Mouse (Mus musculus): ENCODE results near the gene Fam53b.

The Fam53b gene

DNA sequence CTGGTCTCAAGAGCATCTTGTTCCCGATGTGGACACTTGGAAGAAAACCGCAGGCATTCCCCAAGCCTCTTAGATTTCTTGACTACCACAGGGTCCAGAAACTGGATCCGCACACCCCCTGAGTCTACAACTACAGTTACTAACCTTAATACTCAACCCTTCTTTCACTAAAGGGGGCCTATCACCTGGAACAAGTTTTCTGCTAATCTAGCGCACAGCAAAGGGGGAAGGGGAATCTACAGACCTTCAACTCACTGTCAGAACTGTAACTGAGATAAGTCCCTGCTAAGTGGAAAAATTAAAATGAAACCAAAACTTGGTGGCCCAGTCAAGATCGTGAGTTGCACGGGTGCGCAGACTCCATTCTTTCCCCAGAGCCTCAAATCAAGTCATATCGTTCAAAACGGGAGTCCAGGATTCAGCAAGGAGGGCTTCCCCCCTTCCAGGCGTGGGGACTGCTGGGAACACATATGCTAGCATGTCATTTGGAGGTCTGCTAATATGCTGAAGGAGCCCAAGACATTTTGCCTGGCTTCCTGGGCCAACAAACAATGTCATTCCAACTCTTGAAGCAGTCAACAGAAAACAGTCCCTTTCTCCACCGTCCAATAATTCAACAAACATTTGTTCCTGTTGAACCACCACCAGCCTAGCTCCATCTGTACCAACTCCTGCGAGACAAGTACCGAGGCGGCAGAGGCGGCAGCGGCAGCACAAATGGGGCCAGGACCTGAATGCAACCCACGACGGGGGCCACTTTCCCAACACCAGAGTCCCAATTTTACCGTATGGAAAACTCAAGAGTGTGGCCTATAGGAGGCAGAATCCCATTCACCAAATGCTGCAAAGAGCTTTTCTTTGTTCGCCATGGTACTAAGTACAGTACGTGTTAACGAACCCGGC lies 1.7 kb downstream of the Fam53b start:
- CTCF ChIA-PET: interaction anchor here (0.7 to 1.1 kb wide), 5 partner anchors 22 to 181 kb away, joined by 3 to 5 read pairs (median 3); no protein-coding TSS in a partner anchor

DNA sequence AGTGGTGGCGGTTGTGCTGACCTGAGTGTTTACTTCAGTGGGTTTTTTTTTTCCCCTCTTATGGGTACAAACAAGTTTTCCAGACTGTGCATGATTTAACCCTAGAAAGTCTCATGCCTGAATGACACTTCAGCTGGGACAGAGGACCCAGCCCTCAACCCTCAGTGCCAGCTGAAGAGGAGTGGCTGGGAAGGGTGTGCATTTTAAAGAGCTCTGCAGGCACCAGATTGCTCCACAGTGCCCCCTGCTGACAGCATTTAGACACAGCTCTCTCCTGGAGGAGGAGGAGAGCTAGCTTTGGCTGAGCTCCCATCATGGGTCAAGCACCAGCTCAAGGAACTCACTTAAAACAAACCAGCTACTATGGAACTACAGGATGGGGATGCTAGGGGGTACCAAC lies 2.8 kb downstream of the Fam53b start:
- CTCF ChIA-PET: interaction anchor here (0.7 to 1.8 kb wide), 4 partner anchors 40 to 155 kb away, joined by 3 to 8 read pairs (median 4); no protein-coding TSS in a partner anchor

DNA sequence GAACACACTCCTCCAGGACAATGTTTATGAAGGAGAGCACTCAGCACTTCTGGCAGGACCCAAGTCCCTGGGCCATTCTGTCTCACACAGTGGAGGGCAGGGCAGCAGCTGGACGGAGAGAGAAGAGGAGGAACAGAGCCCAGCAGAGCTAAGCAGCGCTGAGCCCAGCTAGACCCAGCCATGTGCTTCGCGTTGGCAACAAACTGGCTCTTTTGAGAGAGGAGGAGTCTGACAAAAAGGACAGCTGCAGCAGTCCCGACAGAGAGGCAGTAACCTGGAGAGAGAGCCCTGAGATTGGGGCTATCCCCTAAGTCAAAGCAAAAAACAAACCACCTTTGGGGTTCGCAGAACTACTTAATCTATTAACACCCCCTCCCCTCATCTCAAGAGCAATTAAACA lies 3.3 kb downstream of the Fam53b start:
- CTCF ChIA-PET: interaction anchor here (0.7 to 1.8 kb wide), 3 partner anchors 116 to 155 kb away, joined by 3 to 8 read pairs (median 4); no protein-coding TSS in a partner anchor

DNA sequence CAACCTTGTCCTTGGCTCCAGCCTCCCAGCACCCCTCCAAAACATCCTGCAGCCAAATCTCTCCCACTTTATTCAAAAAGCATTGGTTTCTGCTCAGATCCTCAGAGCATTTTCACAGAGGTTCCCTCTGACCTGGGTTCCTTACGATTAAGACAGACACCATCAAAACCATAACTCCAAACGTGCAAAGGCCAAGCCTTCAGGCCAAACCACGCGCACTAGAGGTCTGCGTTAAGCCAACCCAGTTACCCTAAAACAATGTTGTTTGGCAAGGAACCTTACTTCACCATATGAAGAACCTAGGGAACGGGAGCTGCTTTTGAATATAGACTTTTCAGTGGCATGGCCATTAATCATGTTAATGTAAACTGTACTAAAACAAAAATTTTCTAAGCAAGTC lies 4.0 kb downstream of the Fam53b start:
- CTCF ChIA-PET: interaction anchor here (1.8 kb wide), 1 partner anchor 151 kb away, joined by 8 read pairs; no protein-coding TSS in a partner anchor

DNA sequence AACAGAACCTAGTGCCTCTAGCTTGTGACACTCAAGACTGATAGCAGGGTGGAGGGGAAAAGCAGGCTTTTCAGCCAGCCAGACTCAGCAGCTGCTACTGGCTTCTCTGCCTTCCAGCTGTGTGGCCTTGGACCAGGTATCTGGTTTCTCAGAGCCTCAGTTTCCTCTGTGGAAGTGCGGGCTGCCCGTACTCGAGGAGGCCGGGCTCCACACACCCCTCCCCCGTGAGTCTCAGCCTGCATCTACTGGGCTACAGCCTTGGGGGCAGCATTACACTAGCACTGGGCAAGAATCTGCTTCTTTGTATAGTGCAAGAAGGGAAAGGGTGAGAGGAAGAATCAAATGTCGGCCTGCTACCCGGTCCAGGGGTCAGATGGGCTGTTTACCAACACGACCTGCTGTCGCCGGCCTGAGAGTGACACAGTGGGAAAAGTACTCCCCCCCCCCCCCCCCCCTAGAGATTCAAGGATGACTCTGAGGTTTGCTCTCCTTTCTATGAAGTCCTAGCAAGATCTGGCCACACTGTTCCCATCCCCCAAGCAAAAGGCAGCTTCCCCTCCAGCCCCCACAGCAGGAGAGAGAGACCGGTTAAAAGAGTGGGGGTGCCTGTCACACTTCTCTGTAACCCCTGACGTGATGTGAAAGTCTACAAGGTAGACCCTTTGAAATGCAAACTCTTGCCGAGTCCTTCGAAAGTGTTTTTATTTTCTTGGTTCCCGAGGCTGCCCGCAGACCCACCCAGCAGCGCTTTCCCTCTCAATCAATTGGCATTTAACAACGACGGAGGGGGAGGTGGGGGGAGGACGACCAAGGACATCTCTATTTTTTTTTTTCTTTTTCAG lies 4.6 kb downstream of the Fam53b start:
- CTCF ChIA-PET: interaction anchor here (0.5 kb wide), 1 partner anchor 921 kb away, joined by 5 read pairs; no protein-coding TSS in a partner anchor

DNA sequence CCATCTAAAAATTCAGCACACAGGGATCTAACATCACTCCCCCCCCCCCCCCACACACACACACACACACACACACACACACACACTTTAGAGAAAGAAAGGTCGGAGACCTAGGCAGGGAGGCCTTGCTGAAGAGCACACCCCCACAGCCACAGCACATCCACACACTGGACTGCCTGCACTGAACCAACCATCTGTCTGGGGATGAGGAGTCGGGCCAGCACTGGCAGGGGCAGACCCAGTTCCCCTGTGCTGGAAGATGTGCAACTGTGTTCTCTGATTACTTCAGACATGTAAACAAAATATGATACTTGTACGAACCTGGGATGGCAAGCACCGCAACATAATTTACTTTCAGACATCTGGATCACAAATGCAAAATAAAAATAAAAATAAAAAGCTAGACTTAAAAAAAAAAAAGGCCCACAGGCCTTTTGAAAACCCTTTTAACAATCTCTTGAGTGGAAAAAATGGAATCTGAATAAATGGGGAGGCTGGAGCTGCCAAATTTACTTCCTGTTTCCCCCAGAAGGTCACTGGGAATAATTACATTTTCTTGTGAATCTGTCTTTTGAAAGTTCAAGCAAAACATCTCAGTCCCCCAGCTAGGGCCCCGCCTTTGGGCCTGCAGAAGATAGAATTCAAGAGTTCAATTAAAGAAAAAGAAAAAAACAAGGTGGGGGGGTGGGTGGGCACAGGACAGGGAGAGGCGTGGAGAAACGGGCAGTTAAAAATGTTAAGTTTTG lies 5.5 kb downstream of the Fam53b start:
- CTCF ChIA-PET: no interaction called here

DNA sequence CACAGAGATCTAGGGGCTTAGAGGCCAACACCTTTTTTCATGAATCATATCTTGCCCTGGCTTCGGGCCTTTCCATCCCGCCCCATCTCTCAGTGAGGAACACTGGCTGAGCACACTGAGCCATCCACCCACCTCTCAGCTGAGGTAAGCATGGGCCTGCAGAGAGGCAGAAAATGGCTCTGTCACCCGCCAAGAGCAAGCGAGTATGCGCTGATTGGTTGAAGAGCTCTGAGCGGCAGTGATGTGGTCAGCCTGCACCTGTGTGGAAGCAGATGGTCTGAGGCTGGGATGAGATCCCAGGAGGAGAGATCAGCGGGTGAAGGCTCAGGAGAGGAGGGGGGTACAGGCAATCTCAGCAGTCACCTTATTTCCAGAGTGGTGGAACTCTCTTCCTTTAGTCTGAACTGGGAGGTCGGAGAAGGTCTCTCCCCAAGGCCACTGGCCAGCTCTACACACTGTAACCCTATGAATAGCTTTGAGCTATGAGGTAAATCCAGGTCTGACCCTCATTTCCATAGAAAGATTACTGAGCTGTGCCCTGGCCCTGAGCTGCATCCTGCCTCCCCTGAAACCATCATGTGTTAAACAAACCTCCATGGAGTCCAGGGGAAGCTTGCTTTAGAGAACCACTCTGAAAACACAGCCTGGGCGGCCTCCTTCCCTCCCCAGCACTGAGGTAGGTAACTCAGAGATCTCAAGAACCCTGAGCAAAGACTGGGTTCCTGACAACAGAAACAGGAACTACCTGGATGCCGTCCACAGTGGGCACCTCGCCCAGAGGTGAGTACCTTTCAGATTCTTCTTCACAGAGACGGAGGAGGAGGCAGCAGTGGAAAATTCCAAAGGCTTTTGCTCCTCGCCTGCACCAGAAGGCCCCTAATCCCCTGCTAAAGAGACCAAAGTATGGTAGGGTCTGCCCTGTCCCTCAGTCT lies 6.5 kb downstream of the Fam53b start:
- CTCF ChIA-PET: no interaction called here

DNA sequence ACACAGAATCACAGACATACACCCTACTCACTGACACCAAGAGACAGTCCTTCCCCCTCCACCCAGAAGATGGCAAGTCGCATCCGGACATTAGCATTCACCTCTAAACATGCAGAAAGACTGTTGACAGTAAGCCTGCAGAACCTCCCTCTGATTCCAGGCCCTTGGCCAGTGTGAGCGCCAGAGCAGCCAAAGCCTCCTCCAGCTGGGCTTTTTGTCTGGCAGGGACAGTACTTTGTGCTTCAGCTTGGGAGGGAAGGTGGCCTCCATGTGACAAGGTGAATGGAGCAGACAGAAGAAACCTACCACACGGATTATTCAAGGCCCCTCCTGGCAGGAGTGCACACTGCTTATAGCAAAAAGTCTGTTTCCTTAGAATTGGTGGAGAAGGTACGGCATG lies 7.4 kb downstream of the Fam53b start:
- CTCF ChIA-PET: no interaction called here

DNA sequence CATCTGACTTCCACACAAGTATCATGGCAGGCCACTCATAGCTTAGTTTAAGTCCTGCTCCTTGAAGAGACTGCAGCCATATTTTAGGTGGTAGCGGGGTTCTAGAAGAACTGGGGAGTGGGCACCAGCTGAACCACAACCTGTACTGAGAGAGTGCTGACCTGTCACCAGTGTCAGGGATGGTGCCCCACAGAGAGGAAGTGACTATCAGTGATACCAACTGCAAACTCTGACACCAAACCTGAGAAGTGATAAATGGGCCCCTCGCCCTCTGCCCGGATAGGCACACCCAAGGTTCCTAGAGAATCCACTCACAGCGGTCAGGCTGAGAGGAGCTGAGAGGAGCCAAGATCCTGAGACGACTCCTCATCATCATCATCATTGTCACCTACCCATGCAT lies 8.7 kb downstream of the Fam53b start:
- CTCF ChIA-PET: no interaction called here

DNA sequence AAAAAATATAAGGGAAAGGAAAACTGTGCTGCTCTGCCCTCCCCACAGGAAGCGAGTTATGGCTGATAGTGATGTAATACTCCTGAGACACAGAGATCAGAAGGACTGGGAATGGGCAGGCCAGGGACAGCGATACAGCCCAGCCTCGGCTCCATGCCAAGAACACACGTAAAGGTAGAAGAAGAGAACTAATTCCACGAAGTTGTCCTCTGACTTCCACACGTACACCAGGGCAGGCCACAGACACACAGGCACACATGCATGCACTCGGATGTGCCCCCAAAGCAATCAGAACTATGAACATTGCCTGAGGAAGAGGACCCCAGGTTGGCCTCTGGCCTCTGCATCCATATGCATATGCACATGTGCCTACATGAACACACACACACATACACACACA lies 9.2 kb downstream of the Fam53b start:
- CTCF ChIA-PET: no interaction called here

DNA sequence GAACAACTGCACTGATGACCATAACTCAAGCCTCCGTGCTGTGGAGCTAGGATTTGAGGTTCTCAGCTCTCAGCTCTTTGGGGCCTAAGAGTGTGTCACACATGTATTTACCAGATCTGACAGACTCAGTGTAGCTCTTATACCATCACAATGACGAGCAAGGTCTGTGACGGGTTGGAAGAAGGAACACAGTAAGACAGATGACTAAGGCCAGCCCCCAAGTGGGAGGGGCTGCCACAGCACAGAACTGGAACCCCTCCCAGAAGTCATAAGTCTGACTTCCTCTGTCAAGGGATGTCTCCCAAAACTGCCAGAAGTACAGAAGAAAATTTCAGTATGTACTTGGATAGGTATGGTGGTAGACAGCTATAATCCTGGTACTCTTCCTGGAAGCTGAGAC lies 9.7 kb downstream of the Fam53b start:
- CTCF ChIA-PET: no interaction called here

DNA sequence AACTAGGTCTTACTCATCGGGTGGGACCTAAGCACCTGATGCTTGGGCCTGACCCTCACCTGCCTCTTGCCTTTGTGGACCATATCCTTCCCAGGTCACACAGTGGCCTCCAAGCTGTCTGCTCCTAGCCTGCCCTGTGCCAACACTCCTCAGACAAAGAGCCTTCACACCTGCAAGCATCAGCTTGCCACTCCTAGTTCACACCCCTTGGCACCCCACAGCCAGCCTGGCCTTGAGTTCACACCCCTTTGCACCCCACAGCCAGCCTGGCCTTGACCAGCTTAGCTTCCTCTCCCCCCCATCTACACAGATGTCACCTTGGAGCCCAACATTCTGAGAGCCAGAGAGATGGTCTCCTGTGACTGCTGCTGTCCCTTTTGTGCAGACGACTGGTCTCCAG lies 10.3 kb downstream of the Fam53b start:
- CTCF ChIA-PET: no interaction called here

DNA sequence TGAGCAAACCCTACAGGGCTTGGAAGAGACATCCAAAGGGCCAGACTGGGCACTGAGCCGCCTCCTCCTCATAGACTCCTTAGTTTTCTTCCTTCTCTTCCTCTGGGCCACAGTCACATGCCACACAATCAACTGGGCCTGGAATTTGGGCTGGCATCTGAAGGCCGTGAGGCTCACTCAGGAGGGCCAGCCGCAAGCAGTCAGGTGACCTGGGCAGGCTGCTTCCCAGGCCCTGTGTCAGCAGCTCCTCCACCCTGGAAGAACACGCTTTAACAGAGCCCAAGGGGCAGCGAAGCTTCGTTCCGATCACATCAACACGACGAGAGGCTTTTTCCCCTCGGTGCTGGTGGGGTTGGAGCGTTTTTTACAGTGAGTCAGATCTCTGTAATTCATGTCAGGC lies 11.0 kb downstream of the Fam53b start:
- CTCF ChIA-PET: no interaction called here

DNA sequence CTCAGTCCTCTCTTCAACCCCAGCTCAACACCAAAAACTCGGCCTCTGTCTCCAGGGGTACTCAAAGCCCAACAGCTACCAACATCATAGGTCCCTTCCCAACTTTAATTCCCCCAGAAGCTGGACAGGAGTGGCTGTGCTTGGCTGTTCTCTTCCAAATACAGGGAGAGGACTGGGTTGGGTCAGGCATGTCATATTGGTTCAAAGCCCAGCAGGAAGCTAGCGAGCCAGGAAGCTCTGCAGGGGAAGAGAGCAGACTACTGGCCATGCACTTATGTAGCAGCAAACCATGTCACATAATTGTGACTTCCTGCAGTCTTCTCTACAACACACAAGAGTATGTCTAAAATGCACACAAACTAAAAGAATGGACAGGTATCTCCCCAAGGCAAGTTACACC lies 11.6 kb downstream of the Fam53b start:
- CTCF ChIA-PET: interaction anchor here (0.6 kb wide), 1 partner anchor 47 kb away, joined by 5 read pairs; no protein-coding TSS in a partner anchor

DNA sequence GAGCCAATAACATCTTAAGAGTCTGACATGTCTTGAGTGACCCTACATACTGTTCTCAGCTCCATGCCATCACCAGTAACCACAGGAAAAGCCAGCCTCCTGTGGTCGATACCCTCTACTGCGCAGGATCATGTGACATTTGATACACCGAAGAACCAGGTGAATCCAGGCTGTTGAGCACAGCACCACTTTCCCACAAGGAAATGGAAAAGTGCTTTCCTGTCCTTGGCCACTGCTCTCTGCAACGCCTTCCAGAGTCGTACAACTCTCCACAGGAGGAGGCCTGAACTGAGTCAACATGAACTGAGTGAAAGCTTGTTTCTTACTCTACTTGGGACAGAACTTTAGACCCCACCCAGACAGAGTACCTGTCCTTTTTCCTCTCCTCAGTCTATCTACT lies 12.2 kb downstream of the Fam53b start:
- CTCF ChIA-PET: interaction anchor here (0.6 kb wide), 1 partner anchor 47 kb away, joined by 5 read pairs; no protein-coding TSS in a partner anchor

DNA sequence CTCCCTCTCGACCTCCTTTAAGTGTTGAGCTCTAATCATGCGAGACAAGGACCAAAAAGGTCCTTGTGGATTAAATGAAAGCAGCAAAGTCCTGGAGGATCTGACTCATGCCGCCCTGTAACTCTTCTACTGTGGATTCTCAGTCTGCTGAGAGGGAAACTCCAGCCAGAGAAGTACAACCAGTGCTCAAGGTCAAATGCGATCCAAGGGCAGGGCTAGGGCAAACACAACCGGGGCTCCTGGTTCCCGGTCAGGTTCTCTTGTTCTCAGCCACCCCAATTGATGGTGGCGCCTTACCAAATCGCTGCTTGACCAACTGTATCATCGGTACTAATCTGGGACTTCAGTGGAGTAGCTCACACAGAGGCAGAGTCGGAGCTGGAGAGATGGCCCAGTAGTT lies 12.8 kb downstream of the Fam53b start:
- CTCF ChIA-PET: interaction anchor here (0.7 kb wide), 1 partner anchor 16 kb away, joined by 7 read pairs; no protein-coding TSS in a partner anchor

DNA sequence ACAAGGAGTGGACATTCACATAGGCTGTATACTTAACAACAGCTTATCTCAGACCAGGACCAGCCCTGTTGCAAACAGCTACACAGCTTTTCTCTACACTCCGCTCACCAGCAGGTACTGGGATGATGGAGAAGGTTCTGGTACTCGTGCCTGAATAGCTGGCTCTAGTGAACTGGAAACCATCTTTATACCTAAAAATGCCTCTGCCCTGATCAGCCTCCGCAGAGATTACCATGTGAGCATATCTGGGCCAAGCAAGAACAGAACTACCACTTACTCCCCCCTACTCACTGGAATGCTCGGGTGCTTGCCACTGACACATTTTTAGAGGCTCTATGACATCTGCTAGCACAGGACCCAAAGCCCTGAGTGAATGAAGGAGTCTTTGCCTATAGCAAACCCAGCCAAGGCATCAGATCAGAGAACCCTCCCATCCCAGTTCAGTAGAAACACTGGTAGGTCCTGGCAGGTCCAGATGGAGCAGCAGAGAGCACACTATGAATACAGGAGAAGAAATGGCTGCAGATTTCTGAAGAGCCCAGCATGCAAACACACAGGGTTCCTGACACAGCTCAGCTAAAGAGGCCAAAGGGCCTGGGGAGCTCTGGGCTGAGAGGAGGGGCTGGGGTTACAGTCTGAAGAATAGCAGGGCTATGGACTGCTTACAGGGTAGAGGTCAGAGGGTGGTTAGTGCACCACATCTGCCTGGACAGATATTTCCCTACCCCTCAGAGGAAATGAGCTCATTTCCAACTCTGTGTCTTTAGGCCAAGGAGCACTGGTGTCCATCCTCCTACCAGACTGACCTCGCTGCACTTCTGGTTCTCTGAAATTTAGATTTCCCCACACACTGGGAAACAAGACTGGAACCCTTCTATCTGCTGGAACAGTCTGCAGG lies 14.3 kb downstream of the Fam53b start:
- CTCF ChIA-PET: interaction anchor here (0.6 kb wide), 1 partner anchor 26 kb away, joined by 4 read pairs; no protein-coding TSS in a partner anchor

DNA sequence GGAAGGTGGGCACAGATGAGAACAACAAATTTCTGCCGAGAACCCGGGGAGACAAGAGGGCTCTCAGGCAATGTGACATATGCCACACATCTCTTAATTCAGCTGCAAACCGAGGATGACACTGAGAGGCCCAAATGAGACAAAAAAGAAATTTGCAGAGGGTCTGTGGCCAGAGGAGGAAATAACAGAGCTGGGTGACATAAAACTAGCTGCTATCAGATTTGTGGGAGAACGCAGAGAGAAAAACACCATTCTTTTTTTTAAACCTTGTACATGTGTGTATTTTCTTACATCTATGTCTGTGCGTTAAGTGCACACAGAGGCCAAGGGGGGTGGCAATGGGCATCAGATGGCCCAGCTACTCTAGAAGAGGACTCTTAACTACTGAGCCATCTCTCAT lies 18.5 kb downstream of the Fam53b start:
- CTCF ChIA-PET: interaction anchor here (0.5 kb wide), 1 partner anchor 108 kb away, joined by 4 read pairs; no protein-coding TSS in a partner anchor

DNA sequence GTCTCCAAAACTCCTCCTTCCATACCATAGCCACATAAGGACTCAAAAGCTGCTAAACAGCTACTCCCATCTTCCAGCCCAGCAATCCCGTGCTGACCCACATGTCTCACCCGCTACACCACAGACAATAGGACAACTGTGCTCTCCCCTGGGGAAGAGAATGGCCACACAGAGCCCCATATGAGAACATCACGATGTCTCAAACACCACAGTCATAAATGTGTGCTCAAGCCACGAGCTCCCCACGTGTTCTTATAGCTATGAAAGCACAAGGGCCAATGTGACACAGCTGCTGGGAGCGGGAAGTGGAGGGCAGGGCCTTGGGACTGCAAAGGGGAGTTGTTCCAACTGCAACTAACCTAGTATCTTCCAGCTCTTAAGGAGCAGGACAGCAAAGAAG lies 20.2 kb downstream of the Fam53b start:
- CTCF ChIA-PET: interaction anchor here (0.6 kb wide), 1 partner anchor 143 kb away, joined by 4 read pairs; no protein-coding TSS in a partner anchor
